Mouse (Mus musculus) lung, postnatal 14 days (tissue): ENCODE measurements at regions not wholly inside any gene's neighbourhood (a gene's known extent, or its start where the extent isn't known, plus 50 kb on each side); places are given as distances from the start of the nearest gene placed in this dataset.

ENCODE experiments used
- DNase-seq: peaks from one replicate; pipeline ENCODE4 v3.0.0; 2021

- no peak for DNase-seq
Observed at GRCm38 (mm10) chr13:110911866-110912265, 342.9 kb upstream of the Actbl2 start.

DNA sequence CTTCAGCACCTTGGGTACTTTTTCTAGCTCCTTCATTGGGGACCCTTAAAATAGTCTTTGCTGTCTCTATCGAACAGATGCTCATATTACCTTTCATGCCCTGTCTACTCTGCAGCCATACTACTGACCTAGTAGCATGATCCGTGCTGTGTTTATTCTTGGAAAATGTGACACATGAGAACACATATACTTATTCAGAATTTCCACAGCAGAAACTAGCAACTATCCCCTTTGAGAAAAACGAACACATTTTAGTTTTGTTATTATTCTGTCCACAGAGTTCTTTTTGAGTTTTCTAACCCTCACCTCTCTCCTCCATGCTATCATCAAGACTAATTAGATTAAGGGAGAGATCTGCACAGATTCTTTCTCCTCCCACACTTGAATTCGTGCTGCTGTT is 341.6 kb upstream of the Actbl2 start:
- no peak for DNase-seq

DNA sequence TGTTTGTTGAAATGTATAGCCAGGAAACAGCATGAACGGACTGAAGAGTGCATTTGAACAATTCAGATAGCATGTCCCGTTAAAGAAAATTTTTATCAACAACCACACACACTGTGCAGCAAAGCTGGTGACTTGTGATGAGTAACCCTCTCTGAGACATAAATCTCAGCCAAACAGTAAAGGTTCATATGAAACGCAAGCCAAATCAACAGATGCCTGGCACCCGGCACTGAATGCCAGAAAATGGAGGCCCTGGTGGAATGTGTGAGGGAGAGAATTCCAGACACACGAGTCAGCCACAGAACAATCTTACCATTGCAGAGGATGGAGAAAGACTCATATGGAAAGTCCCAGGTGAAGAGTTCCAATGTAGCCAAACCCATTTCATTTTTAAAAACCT is 341.1 kb upstream of the Actbl2 start:
- no peak for DNase-seq

- no peak for DNase-seq
Observed at GRCm38 (mm10) chr13:110915161-110915560, 339.7 kb upstream of the Actbl2 start.

- no peak for DNase-seq
Observed at GRCm38 (mm10) chr13:110923936-110924335, 330.9 kb upstream of the Actbl2 start.

DNA sequence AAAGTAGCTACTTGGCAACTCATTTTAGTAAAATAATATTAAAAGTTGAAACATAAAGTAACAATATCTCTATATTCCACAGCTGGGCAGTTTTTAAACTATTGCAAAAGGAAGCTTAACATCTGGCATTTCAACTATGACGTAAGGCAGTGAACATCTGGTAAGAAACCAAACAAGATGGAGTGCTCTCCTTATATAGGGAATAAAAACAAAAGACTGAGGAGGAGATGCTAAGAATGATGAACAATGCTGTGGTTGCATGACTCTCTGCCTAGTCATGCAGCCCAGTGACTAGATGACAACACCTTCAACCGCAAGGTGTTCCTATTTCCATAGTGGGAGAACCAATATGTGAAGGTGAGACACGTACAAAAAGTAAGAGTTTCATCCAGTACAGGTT is 329.9 kb upstream of the Actbl2 start:
- no peak for DNase-seq

DNA sequence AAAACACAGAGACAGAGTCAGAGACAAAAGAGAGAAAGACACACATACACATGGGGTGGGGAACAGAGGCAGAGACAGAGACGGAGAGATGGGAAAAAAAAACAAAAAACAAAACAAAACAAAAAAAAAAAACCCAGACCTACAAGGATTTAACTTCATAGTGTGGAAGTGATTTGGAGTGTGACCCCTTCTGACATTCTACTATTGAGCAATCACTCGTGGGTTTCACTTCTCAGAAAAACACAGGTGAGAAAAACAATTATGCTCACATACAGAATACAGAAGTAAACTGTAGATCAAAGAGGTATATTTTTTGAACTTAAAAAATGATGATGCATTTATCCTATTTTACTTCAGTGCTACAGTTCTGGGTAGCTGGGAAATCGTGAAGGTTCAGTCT is 326.7 kb upstream of the Actbl2 start:
- no peak for DNase-seq

DNA sequence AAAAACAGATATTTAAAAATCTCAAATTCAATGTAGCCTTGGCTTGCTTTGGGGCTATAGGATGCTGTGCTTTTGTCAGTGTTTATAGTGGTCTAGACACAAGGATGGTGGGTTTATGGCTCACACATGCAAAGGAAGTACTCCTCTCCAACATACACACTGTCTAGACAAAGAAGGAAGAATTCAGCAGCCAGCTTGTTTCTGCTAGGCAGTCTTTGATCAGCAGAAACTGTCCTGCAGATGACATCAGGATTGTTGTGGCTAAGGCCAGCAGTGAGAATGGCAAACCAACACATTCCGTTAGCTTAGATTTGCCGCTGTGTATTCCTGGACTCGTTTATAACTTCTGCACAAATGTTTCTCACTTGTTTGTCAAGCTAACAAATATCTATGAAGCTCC is 325.9 kb upstream of the Actbl2 start:
- no peak for DNase-seq

GRCm38 (mm10) chr13:110929579-110929978 is 325.2 kb upstream of the Actbl2 start:
- DNase-seq = peak; percentile 8

GRCm38 (mm10) chr13:110941587-110941986 is 313.2 kb upstream of the Actbl2 start:
- no peak for DNase-seq

GRCm38 (mm10) chr13:110942986-110943644 is 311.7 kb upstream of the Actbl2 start:
- DNase-seq = no peak

DNA sequence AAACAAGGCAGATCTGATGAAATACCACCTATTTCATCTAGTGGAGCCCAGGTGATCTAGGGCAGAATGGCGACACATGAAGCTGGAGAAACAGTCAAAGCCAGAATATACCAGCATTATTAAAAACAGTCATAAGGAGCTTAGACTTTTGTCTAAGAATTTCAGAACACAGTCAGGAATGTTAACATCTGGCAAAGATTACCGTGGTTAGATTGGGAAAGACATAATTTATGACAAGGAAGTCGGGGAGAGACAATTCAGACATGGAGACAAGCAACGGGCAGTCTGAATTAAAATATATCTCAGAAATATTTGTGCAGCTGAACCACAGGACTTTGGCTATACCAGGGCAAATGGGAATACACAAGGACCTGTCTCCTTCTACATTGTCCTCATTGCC is 310.8 kb upstream of the Actbl2 start:
- DNase-seq = no peak

- DNase-seq = no peak
Observed at GRCm38 (mm10) chr13:110944683-110945082, 310.1 kb upstream of the Actbl2 start.

DNA sequence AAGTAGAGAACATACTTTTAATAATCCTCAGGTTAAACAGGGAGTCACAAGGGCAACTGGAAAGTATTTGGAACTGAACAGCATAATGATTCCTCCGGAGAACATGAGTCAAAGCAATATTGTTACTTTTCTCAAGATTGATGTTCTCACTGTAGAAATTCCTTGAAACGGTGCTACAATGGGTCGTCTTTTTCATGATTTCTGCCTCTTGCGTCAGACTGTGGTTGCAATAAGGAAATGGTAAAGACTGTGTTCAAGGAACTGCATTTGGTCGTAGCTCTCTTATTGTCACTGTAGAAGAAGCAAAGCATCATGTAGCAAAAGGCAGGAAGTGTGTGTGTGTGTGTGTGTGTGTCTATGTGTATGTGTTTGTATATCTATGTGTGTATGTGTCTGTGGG is 294.6 kb upstream of the Actbl2 start:
- no peak for DNase-seq

GRCm38 (mm10) chr13:110967109-110967508 is 287.7 kb upstream of the Actbl2 start:
- DNase-seq = peak; percentile 50

- peak; percentile 76 for DNase-seq
Observed at GRCm38 (mm10) chr13:110967626-110968506, 286.9 kb upstream of the Actbl2 start.

DNA sequence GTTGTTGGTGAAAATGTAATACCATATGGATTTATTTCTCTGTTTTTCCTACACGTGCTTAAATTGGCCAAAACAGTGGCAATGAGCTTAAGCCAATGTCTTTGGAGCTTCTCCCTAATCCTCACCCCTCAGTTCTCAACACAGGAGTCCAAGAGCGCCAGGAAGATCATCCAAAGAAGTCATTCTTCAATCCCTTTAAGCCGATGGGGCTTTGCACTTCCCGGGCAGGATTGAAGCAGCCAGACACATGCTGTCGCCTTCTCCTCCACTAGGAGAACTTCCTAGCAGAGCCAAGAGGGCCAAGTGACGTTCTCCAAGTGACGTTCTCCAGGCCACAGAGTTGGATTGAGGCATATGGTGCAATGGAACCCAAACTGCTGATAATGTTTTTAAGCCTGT is 286.3 kb upstream of the Actbl2 start:
- DNase-seq = peak; percentile 22

DNA sequence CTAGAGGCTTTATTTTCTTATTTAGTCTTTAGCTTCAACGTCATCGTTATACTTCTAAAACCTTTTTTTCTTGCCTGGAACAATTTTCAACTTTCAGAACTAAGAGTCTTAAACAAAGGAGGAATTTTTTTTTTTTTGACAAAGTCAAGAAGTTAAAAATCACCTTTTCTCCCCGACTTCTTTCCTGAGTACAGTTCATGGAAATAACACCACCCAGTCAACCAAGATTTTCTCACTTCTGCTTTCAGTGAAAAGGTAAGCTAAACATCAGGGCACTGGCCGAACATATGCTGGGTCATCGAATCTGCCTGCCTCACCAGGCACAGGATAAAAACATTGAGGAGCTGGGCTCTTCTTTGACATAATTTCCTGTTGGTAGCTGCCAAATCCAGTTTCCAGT is 277.4 kb upstream of the Actbl2 start:
- no peak for DNase-seq

GRCm38 (mm10) chr13:110978022-110978421 is 276.8 kb upstream of the Actbl2 start:
- no peak for DNase-seq

GRCm38 (mm10) chr13:110990677-110991076 is 264.1 kb upstream of the Actbl2 start:
- no peak for DNase-seq

DNA sequence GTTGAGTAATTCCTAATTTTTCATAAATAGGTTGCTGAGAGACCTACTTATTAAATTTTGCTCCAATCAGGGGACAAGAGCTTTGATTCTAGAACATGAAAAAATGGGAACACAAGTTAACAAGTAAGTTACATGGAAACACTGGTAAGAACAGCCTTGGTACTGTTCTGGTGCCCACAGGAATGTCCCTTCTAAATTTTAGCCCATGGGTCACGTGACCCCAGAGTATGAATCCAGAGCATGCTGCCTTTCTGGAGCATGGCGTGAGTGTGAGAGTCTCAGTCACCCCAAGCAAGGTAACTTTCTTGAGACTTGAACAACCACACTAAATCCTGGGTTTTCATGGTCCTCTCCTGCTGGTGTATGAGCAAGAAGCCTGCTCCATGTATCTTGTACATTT is 263.7 kb upstream of the Actbl2 start:
- no peak for DNase-seq

- DNase-seq = no peak
Observed at GRCm38 (mm10) chr13:110994596-110994995, 260.2 kb upstream of the Actbl2 start.

- DNase-seq = no peak
Observed at GRCm38 (mm10) chr13:111002670-111003069, 252.1 kb upstream of the Actbl2 start.

DNA sequence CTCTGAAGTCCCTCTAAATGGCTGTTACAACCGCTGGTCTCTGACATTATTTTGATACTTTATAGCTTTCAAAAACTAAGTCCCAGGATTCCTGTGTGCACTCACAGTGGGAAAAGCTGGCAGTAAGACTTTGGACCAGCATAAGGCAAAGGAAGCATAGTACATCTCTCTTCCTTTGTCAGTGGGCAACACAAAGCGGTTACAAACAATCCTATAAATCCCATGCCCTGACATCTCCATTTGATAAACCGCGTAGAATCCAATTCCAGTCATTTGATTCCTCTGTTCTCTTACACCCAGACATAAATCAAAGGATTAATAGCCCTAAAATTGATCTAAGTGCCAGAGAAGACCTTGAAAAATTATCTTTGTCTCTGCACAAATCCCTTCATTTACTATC is 240.7 kb upstream of the Actbl2 start:
- no peak for DNase-seq

DNA sequence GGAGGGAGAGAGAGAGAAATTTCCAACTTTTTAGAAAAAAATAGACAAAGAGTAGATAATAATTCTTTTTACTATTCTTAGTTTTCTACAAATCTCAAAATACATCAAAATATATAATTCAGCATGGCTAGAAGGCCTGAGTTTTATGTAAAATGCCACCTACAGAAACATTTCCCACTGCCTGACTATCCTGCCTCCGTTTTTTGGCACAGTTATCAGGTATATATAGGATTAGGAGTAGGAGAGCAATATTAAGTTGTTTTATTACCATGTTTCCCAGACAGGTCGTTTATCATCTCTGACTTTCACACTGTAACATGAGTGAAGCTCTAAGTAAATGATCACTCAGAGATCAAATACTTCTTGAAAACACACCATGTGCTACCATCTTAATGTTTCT is 224.7 kb upstream of the Actbl2 start:
- DNase-seq = no peak
